Mouse (Mus musculus): ENCODE results near the gene Spp2. TPM values are rescaled to one million over a fixed set of nuclear protein-coding genes. Genes with fewer than 3 reads are reported as not detected.

Gene Spp2
- polyA plus RNA-seq (2016; fragmentation: Nextera tagmentation; extraction: Ambion mirVana): 2.4 TPM in 1 of 2 replicates, not detected in the other

DNA sequence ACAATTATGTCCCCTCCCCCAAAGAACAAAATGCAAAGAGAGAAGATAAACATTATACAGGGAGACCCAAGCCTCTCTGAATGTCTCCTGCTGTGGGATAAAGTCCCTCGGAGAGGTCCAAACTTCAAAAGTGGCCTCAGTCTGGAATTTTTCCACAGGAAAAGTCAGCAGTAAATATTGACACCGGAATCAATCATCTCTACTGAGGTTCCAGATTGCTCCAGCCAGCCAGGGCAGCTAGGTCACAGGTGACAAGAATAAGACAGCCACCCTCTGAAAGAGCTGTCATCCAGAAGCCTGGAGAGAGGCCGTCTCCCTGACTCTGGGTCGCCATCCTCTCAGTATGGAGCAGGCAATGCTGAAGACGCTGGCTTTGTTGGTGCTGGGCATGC, at the start of gene Spp2:
Gene Spp2, plus strand, starts transcription at position 155 of the 392 bp plus-strand sequence.
- Histone ChIP-seq H3K27me3 (no peaks in the 10 kb centered on the region), H3K9ac (replicated peaks) (no peak within 1 kb of the TSS), H3K27ac (replicated peaks) (0 out of 2 replicates have a peak within 1 kb of the TSS, but pooled peaks have one; percentile 20), H3K9me3 (no peaks in the 10 kb centered on the region), H3K4me3 (no peak within 1 kb of the TSS), H3K4me2 (replicated peaks) (no peak within 1 kb of the TSS), H3K4me1 (peaks cover 4% of the 10 kb centered on the region), H3K36me3 (no peaks in the 10 kb centered on the region)
- 80% methylated on average over 5 of the region's 5 CpGs for WGBS
- no peak for ATAC-seq (ENCODE audit: low FRiP score, low read depth)

DNA sequence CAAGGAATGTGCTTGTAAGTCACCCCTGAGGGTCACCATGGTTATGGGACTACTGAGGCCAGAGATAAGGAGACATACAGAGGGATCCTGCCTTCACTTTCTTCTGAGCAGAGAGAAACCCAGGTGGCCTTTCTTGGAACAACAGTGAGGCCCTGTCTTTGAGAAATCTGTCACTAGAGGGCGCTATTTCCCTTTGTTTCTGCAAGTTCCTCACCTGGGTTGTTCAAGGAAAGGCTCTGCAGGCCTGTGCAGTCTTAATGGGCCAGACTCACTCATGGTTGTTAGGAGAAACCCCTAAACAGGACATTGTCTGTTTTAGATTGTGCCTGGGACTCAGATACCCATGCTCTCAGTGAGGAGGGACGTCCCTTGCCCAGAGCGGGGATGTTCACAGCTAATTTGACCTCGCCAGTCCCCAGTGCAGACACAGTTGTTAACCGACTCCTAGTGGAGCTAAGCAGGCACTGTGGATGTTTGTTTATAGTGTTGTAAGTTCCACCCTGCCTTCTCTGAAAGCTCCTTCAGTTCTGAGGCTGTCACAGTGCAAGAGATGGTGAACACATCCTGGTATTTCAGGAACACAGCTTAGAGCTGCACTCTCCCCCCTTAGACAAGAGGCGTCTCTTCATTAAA, 49.2 kb upstream of the Spp2 start:
- Histone ChIP-seq H3K4me1 (0 out of 2 replicates have a peak, but pooled peaks cover 4% of the 10 kb centered on the region), H3K27ac (replicated peaks) (no peak overlapping the region), H3K4me2 (replicated peaks) (no peak overlapping the region), H3K27me3 (peaks cover 6% of the 10 kb centered on the region; the same call in 1 of the 2 replicates), H3K9ac (replicated peaks) (no peak overlapping the region), H3K4me3 (no peak overlapping the region), H3K9me3 (no peaks in the 10 kb centered on the region), H3K36me3 (no peaks in the 10 kb centered on the region)
- ATAC-seq (ENCODE audit: low FRiP score, low read depth): peak; percentile 41; the same call in 1 of the 2 replicates
- WGBS: 62% methylated on average over 6 of the region's 6 CpGs

DNA sequence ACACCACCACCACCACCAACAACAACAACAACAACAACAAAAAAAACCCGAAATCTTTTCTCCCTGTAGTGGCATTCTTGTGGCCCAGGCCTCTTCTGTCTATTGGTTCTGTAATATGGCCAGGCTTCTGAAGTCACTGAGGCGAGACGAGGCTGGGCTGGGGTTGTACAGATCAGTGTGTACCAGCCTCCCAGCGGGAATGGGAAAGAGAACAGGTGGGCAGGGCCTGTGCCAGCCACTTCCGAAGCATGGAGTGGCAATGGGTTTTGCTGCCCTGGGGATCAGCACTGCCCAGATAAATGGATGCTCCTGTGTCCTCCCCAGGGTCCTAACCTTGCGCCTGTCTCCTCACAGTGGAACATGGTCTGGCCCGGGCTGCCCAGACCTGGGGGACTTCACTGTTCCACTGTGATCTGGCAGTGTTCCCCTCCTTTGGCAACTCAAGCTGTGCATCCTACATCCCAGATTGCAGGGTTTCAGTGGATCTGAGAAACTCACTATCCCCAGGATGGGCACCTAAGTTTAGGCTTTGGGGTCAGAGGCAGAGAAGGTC, 48.6 kb upstream of the Spp2 start:
- Histone ChIP-seq H3K4me1 (no peaks in the 10 kb centered on the region), H3K4me3 (no peak overlapping the region), H3K9ac (replicated peaks) (no peak overlapping the region), H3K27me3 (peaks cover 6% of the 10 kb centered on the region; the same call in 1 of the 2 replicates), H3K36me3 (no peaks in the 10 kb centered on the region), H3K9me3 (no peaks in the 10 kb centered on the region), H3K4me2 (replicated peaks) (no peak overlapping the region), H3K27ac (replicated peaks) (no peak overlapping the region)
- WGBS: 81% methylated on average over 7 of the region's 7 CpGs
- ATAC-seq (ENCODE audit: low FRiP score, low read depth): no peak

DNA sequence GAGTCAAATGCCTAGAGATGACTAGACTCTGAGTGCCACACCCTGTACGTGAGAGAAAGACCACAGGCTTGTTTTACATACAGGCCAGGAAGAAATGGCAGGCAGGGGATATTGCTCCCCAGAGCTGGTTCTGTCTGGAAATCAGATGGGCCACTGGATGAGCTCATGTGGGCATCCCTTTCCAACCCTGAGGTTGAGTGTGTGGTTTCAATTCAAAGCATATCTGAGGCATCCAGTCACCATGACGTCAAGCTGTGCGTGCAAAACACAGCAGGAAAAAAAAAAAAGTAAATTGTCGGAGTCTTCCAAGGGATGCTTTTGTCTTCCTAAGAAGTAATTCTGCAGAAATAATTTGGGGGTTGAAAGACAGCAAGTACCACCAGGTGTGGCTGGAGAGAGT, 45.7 kb upstream of the Spp2 start:
- Histone ChIP-seq H3K4me3 (no peak overlapping the region), H3K27ac (replicated peaks) (no peak overlapping the region), H3K9me3 (no peaks in the 10 kb centered on the region), H3K9ac (replicated peaks) (no peak overlapping the region), H3K36me3 (no peaks in the 10 kb centered on the region), H3K27me3 (no peaks in the 10 kb centered on the region), H3K4me2 (replicated peaks) (no peak overlapping the region), H3K4me1 (no peaks in the 10 kb centered on the region)
- ATAC-seq (ENCODE audit: low FRiP score, low read depth): no peak
- WGBS: 58% methylated on average over 4 of the region's 4 CpGs

DNA sequence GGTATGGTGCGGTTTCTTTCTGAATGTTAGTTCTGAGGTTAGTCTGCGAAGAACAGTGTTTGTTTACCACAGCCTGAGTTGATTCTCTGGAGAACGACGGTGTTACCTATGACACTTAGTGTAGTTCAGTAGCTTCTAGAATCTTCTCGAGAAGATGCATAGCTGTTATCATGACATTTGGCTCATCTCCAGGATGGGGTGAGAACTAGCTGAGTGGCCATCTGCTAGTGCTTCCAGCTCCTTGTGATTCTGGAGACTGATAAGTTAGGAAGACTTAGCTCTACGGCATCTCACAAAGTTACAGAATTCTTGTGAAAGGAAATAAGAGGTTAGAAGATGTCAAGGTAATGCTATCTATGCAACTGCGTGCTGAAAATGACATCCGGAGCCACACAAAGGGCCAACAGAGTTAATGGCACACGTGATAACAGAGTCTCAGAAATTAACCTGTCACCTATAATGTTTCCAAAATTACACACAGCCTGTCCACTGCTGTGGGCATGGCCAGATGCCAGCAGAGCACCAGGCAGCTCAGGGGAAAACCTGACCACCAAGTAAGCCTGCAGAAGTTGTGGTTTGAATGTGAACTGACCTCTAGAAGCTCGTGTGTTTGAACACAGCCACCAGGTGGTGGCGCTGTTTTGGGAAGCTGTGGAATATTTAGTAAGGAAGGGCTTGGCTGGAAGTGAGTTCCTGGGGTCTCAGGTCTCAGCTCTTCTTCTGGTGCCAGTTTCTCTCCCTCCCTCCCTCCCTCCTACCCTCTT, 39.7 kb upstream of the Spp2 start:
- 84% methylated on average over 11 of the region's 11 CpGs for WGBS
- no peak overlapping the region for H3K4me2 ChIP-seq (replicated peaks)
- no peak for ATAC-seq (ENCODE audit: low FRiP score, low read depth)
- no peak overlapping the region for H3K27ac ChIP-seq (replicated peaks)
- peaks cover 6% of the 10 kb centered on the region; the same call in 1 of the 2 replicates for H3K4me1 ChIP-seq
- no peak overlapping the region for H3K9ac ChIP-seq (replicated peaks)
- no peaks in the 10 kb centered on the region for H3K36me3 ChIP-seq
- no peaks in the 10 kb centered on the region for H3K9me3 ChIP-seq
- no peaks in the 10 kb centered on the region for H3K27me3 ChIP-seq
- no peak overlapping the region for H3K4me3 ChIP-seq

DNA sequence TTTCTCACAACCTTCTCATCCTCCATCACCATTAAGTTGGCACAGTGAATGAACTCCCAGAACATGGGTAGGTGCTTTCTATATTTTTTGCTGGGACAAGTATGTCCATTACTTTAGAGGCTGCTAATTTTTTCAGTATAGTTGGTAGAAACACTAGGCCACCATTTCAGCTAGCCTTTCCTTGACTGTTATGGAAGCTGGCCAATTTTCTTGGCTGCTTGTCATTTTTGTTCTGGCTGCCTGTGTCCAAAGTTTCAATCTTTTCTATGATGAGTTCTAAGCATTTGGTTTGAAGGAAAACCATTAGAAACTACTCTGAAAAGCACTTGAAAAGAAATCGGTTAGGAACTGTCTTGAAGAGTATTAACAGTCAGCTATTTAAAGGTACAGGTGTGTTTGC, 28.3 kb upstream of the Spp2 start:
- Histone ChIP-seq H3K4me2 (replicated peaks) (no peak overlapping the region), H3K9me3 (no peaks in the 10 kb centered on the region; the same call in 1 of the 2 replicates)

DNA sequence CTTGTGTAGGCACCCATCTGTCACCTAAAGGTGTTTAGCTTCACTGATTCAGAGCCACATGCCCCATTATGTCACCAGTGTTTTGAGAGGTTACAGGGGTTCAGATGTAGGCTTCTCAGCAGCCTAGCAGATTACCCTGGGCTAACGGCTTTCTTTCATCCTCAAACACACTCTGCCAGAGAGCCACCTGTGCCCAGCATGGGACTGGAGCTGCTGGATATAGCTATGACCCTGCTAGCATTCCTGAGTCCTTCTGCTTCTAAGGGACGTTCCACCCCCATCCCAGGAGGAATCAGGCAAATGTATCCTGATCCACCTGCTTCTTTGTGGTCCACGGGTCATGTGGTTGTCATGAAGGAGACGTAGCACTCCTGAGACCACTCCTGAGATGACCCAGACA, 15.1 kb upstream of the Spp2 start:
- no peak overlapping the region for H3K9ac ChIP-seq (replicated peaks)
- H3K36me3 ChIP-seq: no peaks in the 10 kb centered on the region
- ATAC-seq (ENCODE audit: low FRiP score, low read depth): no peak
- H3K9me3 ChIP-seq: no peaks in the 10 kb centered on the region
- 71% methylated on average over 4 of the region's 4 CpGs for WGBS
- H3K4me2 ChIP-seq (replicated peaks): no peak overlapping the region
- H3K4me3 ChIP-seq: no peak overlapping the region
- H3K27ac ChIP-seq (replicated peaks): no peak overlapping the region
- H3K4me1 ChIP-seq: no peaks in the 10 kb centered on the region
- H3K27me3 ChIP-seq: no peaks in the 10 kb centered on the region

More for the DNA sequence above, 28.3 kb upstream of the Spp2 start:
- H3K9ac ChIP-seq (replicated peaks): no peak overlapping the region
- ATAC-seq (ENCODE audit: low FRiP score, low read depth): no peak
- H3K27me3 ChIP-seq: no peaks in the 10 kb centered on the region
- no peaks in the 10 kb centered on the region for H3K36me3 ChIP-seq
- no peak overlapping the region for H3K27ac ChIP-seq (replicated peaks)
- no peaks in the 10 kb centered on the region for H3K4me1 ChIP-seq
- WGBS: 93% methylated on average over 1 of the region's 1 CpGs
- no peak overlapping the region for H3K4me3 ChIP-seq

DNA sequence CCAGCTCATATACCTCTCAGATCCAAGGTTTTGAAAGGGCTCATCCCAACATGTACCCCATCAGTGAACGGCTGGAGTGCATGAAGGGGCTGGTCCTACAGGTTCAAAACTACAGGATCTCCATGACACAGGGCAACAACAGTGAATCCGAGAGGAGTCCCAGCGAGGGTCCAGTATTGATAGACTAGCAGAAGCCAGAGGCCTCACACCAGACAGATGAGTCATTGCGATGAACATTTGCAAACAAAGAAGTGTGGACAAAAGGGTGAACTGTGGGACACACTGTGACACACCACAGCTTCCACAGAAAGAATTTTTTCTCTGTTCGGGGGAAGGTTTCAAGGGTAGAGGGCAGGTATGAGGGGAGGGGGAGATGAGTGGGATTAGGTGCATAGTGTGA, 13.4 kb upstream of the Spp2 start:
- 88% methylated on average over 5 of the region's 5 CpGs for WGBS
- Histone ChIP-seq H3K9ac (replicated peaks) (no peak overlapping the region), H3K27me3 (no peaks in the 10 kb centered on the region), H3K9me3 (no peaks in the 10 kb centered on the region), H3K36me3 (no peaks in the 10 kb centered on the region), H3K4me3 (no peak overlapping the region), H3K4me2 (replicated peaks) (no peak overlapping the region), H3K27ac (replicated peaks) (no peak overlapping the region), H3K4me1 (no peaks in the 10 kb centered on the region)
- no peak for ATAC-seq (ENCODE audit: low FRiP score, low read depth)

DNA sequence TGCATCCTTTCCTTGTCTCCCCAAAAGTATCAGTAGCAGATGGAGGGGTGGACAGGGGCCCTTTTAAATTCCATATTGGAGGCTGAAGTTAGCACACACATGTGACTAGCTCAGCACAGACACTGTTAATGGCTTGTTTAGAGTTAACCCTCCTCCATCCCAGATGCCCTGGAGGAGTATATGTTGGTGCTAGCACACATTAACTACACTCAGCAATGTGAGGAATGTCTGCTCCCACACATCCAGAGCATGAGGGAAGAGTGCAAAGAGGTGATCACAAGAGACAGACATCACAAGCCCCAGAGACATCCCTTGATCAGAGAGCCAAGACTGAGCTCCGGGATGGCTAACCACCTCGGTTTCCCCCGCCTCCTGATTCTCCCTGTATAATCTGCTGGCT, 3.4 kb upstream of the Spp2 start:
- 64% methylated on average over 3 of the region's 3 CpGs for WGBS
- Histone ChIP-seq H3K9ac (replicated peaks) (no peak overlapping the region), H3K36me3 (no peaks in the 10 kb centered on the region), H3K27ac (replicated peaks) (no peak overlapping the region), H3K9me3 (no peaks in the 10 kb centered on the region), H3K4me2 (replicated peaks) (no peak overlapping the region), H3K27me3 (no peaks in the 10 kb centered on the region), H3K4me3 (no peak overlapping the region), H3K4me1 (peaks cover 3% of the 10 kb centered on the region; the same call in 1 of the 2 replicates)
- no peak for ATAC-seq (ENCODE audit: low FRiP score, low read depth)

DNA sequence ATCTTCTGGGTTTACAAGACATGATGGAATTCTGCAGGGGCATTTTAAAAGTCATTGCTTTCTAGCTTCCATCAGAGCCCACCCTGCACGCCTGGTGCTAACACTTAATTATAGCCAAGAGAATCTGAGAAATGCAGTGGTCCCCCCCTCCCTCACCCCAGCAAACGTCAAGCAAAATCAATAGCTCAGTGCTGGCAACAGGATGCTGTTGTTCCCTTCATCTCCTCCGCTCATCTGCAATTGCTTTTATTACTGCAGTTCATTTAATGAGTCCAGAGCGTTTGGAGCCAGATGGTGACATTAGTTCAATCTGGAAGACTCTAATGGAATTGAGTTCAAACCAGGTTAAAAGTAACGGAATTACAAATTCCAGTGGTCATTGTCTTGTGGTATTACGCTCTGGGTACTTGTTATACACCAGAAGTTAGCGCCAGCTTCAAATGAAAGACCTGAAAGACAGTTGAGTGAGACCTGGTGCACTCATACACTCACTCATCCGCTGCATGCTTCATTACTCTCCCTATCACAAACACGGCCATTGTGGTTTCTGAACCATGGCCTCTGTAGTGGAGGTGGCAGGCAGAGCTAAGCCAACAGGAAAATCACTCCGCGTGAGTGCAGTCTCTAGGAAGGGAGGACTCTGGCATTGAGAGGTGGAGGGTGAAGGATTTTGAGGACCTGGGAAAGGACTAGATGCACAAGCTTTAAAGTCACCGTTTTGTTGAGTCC, 519 bp upstream of the Spp2 start:
- no peak overlapping the region for H3K9ac ChIP-seq (replicated peaks)
- 0 out of 2 replicates have a peak overlapping the region, but pooled peaks have one; percentile 20 for H3K27ac ChIP-seq (replicated peaks)
- no peaks in the 10 kb centered on the region for H3K9me3 ChIP-seq
- no peaks in the 10 kb centered on the region for H3K27me3 ChIP-seq
- H3K4me2 ChIP-seq (replicated peaks): no peak overlapping the region
- no peak overlapping the region for H3K4me3 ChIP-seq
- H3K4me1 ChIP-seq: peaks cover 3% of the 10 kb centered on the region; the same call in 1 of the 2 replicates
- no peaks in the 10 kb centered on the region for H3K36me3 ChIP-seq
- ATAC-seq (ENCODE audit: low FRiP score, low read depth): no peak
- 58% methylated on average over 12 of the region's 12 CpGs for WGBS

DNA sequence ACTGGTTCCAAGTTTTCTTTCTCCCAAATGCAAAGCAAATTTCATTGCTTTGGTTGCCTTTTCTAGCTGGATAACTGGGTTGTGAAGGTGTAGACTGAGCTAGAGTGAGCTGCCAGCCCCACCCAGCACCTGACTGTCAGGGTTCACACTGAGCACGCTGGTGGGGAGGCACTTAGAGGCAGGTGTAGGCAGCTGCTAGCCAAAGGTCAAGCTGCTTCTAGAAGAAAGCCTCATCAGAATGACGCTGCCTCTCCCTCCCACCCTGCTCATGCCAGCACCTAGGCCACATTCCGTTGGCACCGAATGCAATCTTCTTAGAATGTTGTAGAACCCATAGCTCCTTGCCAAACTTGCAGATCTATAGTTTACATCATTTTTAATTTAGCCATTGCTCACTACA, 1.6 kb downstream of the Spp2 start:
- H3K4me1 ChIP-seq: peaks cover 9% of the 10 kb centered on the region
- 93% methylated on average over 4 of the region's 4 CpGs for WGBS
- ATAC-seq (ENCODE audit: low FRiP score, low read depth): no peak
- no peak overlapping the region for H3K27ac ChIP-seq (replicated peaks)
- H3K36me3 ChIP-seq: no peaks in the 10 kb centered on the region
- no peak overlapping the region for H3K4me2 ChIP-seq (replicated peaks)
- no peak overlapping the region for H3K4me3 ChIP-seq
- H3K27me3 ChIP-seq: no peaks in the 10 kb centered on the region
- no peak overlapping the region for H3K9ac ChIP-seq (replicated peaks)
- no peaks in the 10 kb centered on the region for H3K9me3 ChIP-seq

DNA sequence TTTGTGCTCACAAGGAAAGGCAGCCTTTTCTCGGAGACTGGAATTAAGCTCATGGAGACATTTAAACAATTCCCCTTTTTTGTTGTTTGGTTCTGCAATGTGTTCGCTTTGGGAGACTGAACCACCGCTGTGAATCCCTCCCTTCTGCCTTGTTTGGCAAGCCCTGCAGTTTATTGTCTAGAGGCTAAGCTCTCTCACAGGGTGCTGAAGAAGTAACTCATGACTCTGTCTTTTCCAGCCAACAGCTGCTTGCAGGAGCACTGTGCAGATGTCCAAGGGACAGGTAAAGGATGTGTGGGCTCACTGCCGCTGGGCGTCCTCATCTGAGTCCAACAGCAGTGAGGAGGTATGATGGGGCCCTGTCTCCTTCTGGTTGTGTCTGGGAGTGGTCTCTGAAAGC, 5.3 kb downstream of the Spp2 start:
- no peak overlapping the region for H3K9ac ChIP-seq (replicated peaks)
- H3K27ac ChIP-seq (replicated peaks): no peak overlapping the region
- H3K9me3 ChIP-seq: no peaks in the 10 kb centered on the region
- 34% methylated on average over 5 of the region's 5 CpGs for WGBS
- peaks cover 6% of the 10 kb centered on the region for H3K4me1 ChIP-seq
- no peak overlapping the region for H3K4me2 ChIP-seq (replicated peaks)
- no peaks in the 10 kb centered on the region for H3K36me3 ChIP-seq
- H3K4me3 ChIP-seq: no peak overlapping the region
- no peak for ATAC-seq (ENCODE audit: low FRiP score, low read depth)
- H3K27me3 ChIP-seq: no peaks in the 10 kb centered on the region
